ENCODE assay signal across 9 mouse cellular contexts in the genomic region with DNA sequence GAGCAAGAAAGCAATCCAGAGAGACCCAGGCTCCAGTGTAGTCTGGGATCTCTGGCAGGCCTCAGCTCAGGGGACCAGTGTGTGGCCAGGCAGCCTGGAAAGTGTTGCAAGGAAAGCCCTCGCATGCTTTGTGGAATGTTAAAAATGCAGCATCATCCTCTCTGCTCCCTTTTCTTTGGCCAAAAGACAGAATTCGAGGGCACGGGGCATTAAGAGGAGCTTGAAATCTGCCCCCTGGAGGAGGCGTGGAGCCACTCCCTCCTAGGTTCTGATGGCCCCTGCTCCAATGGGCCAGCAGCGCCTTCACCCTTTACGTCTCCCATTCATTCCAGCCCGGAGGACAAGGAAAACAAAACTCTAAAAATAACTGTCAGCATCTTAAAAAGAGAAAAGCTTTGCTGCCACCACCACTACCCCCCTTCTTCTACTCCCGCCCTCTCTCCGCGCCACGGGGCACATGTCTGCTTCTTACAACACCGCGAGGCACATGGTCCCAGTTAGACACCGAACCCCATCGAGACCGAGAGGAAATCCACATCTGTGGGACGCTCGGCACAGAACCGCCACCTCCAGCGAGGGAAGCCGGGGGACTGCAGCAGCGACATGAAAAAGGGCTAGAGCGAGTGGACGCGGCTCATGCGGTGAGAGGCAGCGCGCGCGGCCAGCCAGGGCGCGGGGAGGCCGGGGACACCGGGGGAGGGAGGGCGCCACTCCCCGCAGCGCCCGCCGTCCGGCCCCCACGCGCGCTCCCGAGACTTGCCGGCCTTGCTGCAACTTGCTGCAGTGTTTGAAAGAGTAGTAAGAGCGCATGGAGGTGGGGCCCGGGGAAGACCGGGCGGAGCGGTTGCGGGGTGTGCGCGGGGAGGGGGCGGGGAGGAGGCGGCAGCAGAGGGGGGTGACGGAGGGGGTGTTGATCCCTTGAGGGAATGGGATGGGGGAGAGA. TPM values are rescaled to one million over a fixed set of nuclear protein-coding genes. Genes with fewer than 3 reads are reported as not detected.
A peak's percentile ranks its signal among the peaks of the same experiment; 100 is the strongest.
DNase-seq lines count a peak whose midpoint lies in the region; ATAC-seq lines count a peak whose summit lies in the region.
"Had no signal": no experiment of that assay in that cellular context is flagged by ENCODE, and none has a peak within 500 bp of the region (broad histone marks: within the 10 kb centered on the region; RNA-seq: fewer than 3 reads in every experiment).

TSS of gene Ptchd4 (plus strand) at position 279 of the 943 bp plus-strand sequence.

- peak; percentile 75 for DNase-seq in heart, embryonic 10.5 days (ENCODE audit: low spot score)
- DNase-seq in heart, adult 9 months (ENCODE audit: low spot score in 2 of 2) = no peak
- peak; percentile 67 for DNase-seq in cerebellum, adult 11-12 months
- peak; percentile 54 for DNase-seq in forebrain, embryonic 14.5 days (ENCODE audit: low spot score)

- H3K9ac ChIP-seq in forebrain, embryonic 14.5 days (ENCODE audit: low read length) = peak within 1 kb of the TSS; percentile 55
- peak within 1 kb of the TSS; percentile 78 for H3K9ac ChIP-seq in hindbrain, embryonic 16.5 days (ENCODE audit: low read depth, low read length)
- peak within 1 kb of the TSS; percentile 62 for H3K9ac ChIP-seq in limb, embryonic 12.5 days (replicated peaks)
- peak within 1 kb of the TSS; percentile 68 for H3K9ac ChIP-seq in neural tube, embryonic 13.5 days

- peaks cover 13% of the 10 kb centered on the region; the same call in 1 of the 2 replicates for H3K4me1 ChIP-seq in heart, embryonic 10.5 days
- H3K4me1 ChIP-seq in forebrain, embryonic 14.5 days (ENCODE audit: control insufficient read depth, insufficient read depth, low read length) = no peaks in the 10 kb centered on the region
- no peaks in the 10 kb centered on the region; the same call in none of the 2 replicates for H3K4me1 ChIP-seq in hindbrain, embryonic 16.5 days (ENCODE audit: control insufficient read depth, insufficient read depth, low read depth, low read length)
- peaks cover 8% of the 10 kb centered on the region for H3K4me1 ChIP-seq in limb, embryonic 12.5 days (replicated peaks)
- peaks cover 11% of the 10 kb centered on the region; the same call in 1 of the 2 replicates for H3K4me1 ChIP-seq in neural tube, embryonic 13.5 days (replicated peaks)

- under 1% methylated on average over 55 of the region's 56 CpGs for WGBS in heart, embryonic 10.5 days
- under 1% methylated on average over 41 of the region's 56 CpGs for WGBS in forebrain, embryonic 14.5 days
- under 1% methylated on average over 41 of the region's 56 CpGs for WGBS in hindbrain, embryonic 16.5 days
- WGBS in limb, embryonic 12.5 days = under 1% methylated on average over 54 of the region's 56 CpGs
- 1% methylated on average over 55 of the region's 56 CpGs for WGBS in neural tube, embryonic 13.5 days

- H3K36me3 ChIP-seq in heart, embryonic 10.5 days = no peaks in the 10 kb centered on the region
- no peaks in the 10 kb centered on the region for H3K36me3 ChIP-seq in forebrain, embryonic 14.5 days (ENCODE audit: control insufficient read depth, insufficient read depth, low read length)
- no peaks in the 10 kb centered on the region for H3K36me3 ChIP-seq in hindbrain, embryonic 16.5 days (ENCODE audit: control insufficient read depth, insufficient read depth, low read length)
- H3K36me3 ChIP-seq in limb, embryonic 12.5 days = no peaks in the 10 kb centered on the region
- H3K36me3 ChIP-seq in neural tube, embryonic 13.5 days = no peaks in the 10 kb centered on the region

- H3K27ac ChIP-seq in heart, embryonic 10.5 days = no peak within 1 kb of the TSS
- H3K27ac ChIP-seq in forebrain, embryonic 14.5 days (ENCODE audit: low read depth, low read length) = peak within 1 kb of the TSS; percentile 27; the same call in 1 of the 2 replicates
- peak within 1 kb of the TSS; percentile 84 for H3K27ac ChIP-seq in hindbrain, embryonic 16.5 days (ENCODE audit: low read depth, low read length)
- H3K27ac ChIP-seq in limb, embryonic 12.5 days = peak within 1 kb of the TSS; percentile 23
- peak within 1 kb of the TSS; percentile 79 for H3K27ac ChIP-seq in neural tube, embryonic 13.5 days (replicated peaks)

- H3K27me3 ChIP-seq in heart, embryonic 10.5 days (ENCODE audit: insufficient read depth, poor library complexity, severe bottlenecking) = peaks cover 29% of the 10 kb centered on the region
- no peaks in the 10 kb centered on the region for H3K27me3 ChIP-seq in forebrain, embryonic 14.5 days (replicated peaks; ENCODE audit: control insufficient read depth, insufficient read depth, low read length)
- no peaks in the 10 kb centered on the region for H3K27me3 ChIP-seq in hindbrain, embryonic 16.5 days (replicated peaks; ENCODE audit: control insufficient read depth, insufficient read depth, low read length)
- peaks cover 28% of the 10 kb centered on the region for H3K27me3 ChIP-seq in limb, embryonic 12.5 days
- 0 out of 2 replicates have a peak, but pooled peaks cover 3% of the 10 kb centered on the region for H3K27me3 ChIP-seq in neural tube, embryonic 13.5 days

- H3K4me2 ChIP-seq in forebrain, embryonic 14.5 days (ENCODE audit: low read length) = peak within 1 kb of the TSS; percentile 81
- H3K4me2 ChIP-seq in hindbrain, embryonic 16.5 days (ENCODE audit: low read length) = peak within 1 kb of the TSS; percentile 76
- H3K4me2 ChIP-seq in limb, embryonic 12.5 days = peak within 1 kb of the TSS; percentile 90
- peak within 1 kb of the TSS; percentile 77 for H3K4me2 ChIP-seq in neural tube, embryonic 13.5 days

- peak within 1 kb of the TSS; percentile 72 for H3K4me3 ChIP-seq in heart, embryonic 10.5 days
- peak within 1 kb of the TSS; percentile 62 for H3K4me3 ChIP-seq in forebrain, embryonic 14.5 days (ENCODE audit: low read depth, low read length)
- peak within 1 kb of the TSS; percentile 50 for H3K4me3 ChIP-seq in hindbrain, embryonic 16.5 days (ENCODE audit: low read length)
- H3K4me3 ChIP-seq in limb, embryonic 12.5 days (replicated peaks) = peak within 1 kb of the TSS; percentile 58
- H3K4me3 ChIP-seq in neural tube, embryonic 13.5 days = peak within 1 kb of the TSS; percentile 58

- ATAC-seq in forebrain, embryonic 14.5 days = peak; percentile 87
- peak; percentile 90 for ATAC-seq in hindbrain, embryonic 16.5 days
- peak; percentile 84 for ATAC-seq in limb, embryonic 12.5 days (ENCODE audit: insufficient number of reproducible peaks, insufficient read depth, low FRiP score, low TSS enrichment, low read depth)
- ATAC-seq in neural tube, embryonic 13.5 days (ENCODE audit: low read depth) = peak; percentile 87
- ATAC-seq in CD4-positive, CD25-positive, alpha-beta regulatory T cell, adult 4 months = no peak

- H3K9me3 ChIP-seq in heart, embryonic 10.5 days = no peaks in the 10 kb centered on the region
- H3K9me3 ChIP-seq in forebrain, embryonic 14.5 days (replicated peaks; ENCODE audit: control insufficient read depth, low read length) = no peaks in the 10 kb centered on the region
- H3K9me3 ChIP-seq in hindbrain, embryonic 16.5 days (ENCODE audit: control insufficient read depth, low read length) = no peaks in the 10 kb centered on the region
- H3K9me3 ChIP-seq in limb, embryonic 12.5 days = no peaks in the 10 kb centered on the region
- H3K9me3 ChIP-seq in neural tube, embryonic 13.5 days = no peaks in the 10 kb centered on the region

RNA-seq across cellular contexts. Expression of gene Ptchd4, which starts in this region (rescaled TPM):
- 0.16 and 0.31 TPM in 2 replicates for polyA plus RNA-seq in heart, embryonic 10.5 days (2016; fragmentation: Nextera tagmentation; extraction: Ambion mirVana)
- 1.6 and 3.2 TPM in 2 replicates for polyA plus RNA-seq in forebrain, embryonic 14.5 days (2014; fragmentation: Nextera tagmentation; extraction: Ambion mirVana)
- polyA plus RNA-seq in hindbrain, embryonic 16.5 days (2015; fragmentation: Nextera tagmentation; extraction: Ambion mirVana) = 13.8 and 16.7 TPM in 2 replicates
- 2.3 and 2.4 TPM in 2 replicates for polyA plus RNA-seq in limb, embryonic 12.5 days (2016; fragmentation: Nextera tagmentation; extraction: Ambion mirVana)
- 7.6 and 8.7 TPM in 2 replicates for polyA plus RNA-seq in neural tube, embryonic 13.5 days (2015; fragmentation: Nextera tagmentation; extraction: Ambion mirVana)
- polyA plus RNA-seq in CD4-positive, CD25-positive, alpha-beta regulatory T cell, adult 4 months (2017; shearing (Covaris generic)) = not detected
- polyA plus RNA-seq: liver, adult 2 months had no signal

Comparison
In these comparisons a context has a peak if more than half of its experiments do, and no peak if none do; other contexts are left out.
1. Peak in DNase-seq and H3K4me3 ChIP-seq in heart, embryonic 10.5 days; RNA of the gene not detected or under 1 TPM.
2. DNase-seq: peak in cerebellum, adult 11-12 months (single experiment) and forebrain, embryonic 14.5 days (single experiment); none in heart, adult 9 months (0 of 2).
3. Peak in every context shown above with its lines, with median percentiles within 50 percentile points of each other: H3K4me3 ChIP-seq, H3K4me2 ChIP-seq and H3K9ac ChIP-seq.